Mouse (Mus musculus): ENCODE results near the gene Cysrt1.
"Not testable (repeated sequence)": the region's sequence is repeated elsewhere in the genome, so short reads cannot be mapped to it uniquely, and the experiment has no call there.

- TF ChIP-seq CTCF (IDR thresholded peaks at IDR 0.05; ENCODE audit: low read depth); EP300 (optimal IDR thresholded peaks at IDR 0.05): not testable (repeated sequence)
These were observed 15.0 kb upstream of the Cysrt1 start for GRCm38 (mm10) chr2:25257250-25257649.
